Mouse (Mus musculus): ENCODE measurements at regions not wholly inside any gene's neighbourhood (a gene's known extent, or its start where the extent isn't known, plus 50 kb on each side); places are given as distances from the start of the nearest gene placed in this dataset.
A peak's percentile ranks its signal among the peaks of the same experiment; 100 is the strongest.

GRCm38 (mm10) chr2:59406976-59407375 is 77.5 kb upstream of the Dapl1 start:
- no peak for ATAC-seq (ENCODE audit: low FRiP score)
- peaks cover 3% of the 10 kb centered on the region; the same call in 1 of the 2 replicates for H3K4me1 ChIP-seq
- H3K9me3 ChIP-seq (replicated peaks): no peaks in the 10 kb centered on the region
- H3K27me3 ChIP-seq (replicated peaks): no peaks in the 10 kb centered on the region
- no peak overlapping the region for H3K9ac ChIP-seq (replicated peaks)
- peak overlapping the region; percentile 46 for H3K27ac ChIP-seq (replicated peaks)
- no peak overlapping the region for H3K4me2 ChIP-seq
- no peak overlapping the region for H3K4me3 ChIP-seq (replicated peaks)
- WGBS: 73% methylated on average over 3 of the region's 3 CpGs
- no peaks in the 10 kb centered on the region for H3K36me3 ChIP-seq

- Histone ChIP-seq H3K9ac (replicated peaks) (no peak overlapping the region), H3K4me3 (replicated peaks) (no peak overlapping the region), H3K9me3 (replicated peaks) (no peaks in the 10 kb centered on the region), H3K4me2 (no peak overlapping the region), H3K27ac (replicated peaks) (peak overlapping the region; percentile 46), H3K27me3 (replicated peaks) (no peaks in the 10 kb centered on the region), H3K36me3 (no peaks in the 10 kb centered on the region), H3K4me1 (no peaks in the 10 kb centered on the region)
- WGBS: 54% methylated on average over 13 of the region's 13 CpGs
- peak; percentile 82 for ATAC-seq (ENCODE audit: low FRiP score)
Measured at GRCm38 (mm10) chr2:59407512-59407988, 76.9 kb upstream of the Dapl1 start.

- no peak for ATAC-seq (ENCODE audit: low FRiP score)
- Histone ChIP-seq H3K36me3 (no peaks in the 10 kb centered on the region), H3K27ac (replicated peaks) (0 out of 2 replicates have a peak overlapping the region, but pooled peaks have one; percentile 43)
Measured at GRCm38 (mm10) chr2:59408040-59408587, 76.3 kb upstream of the Dapl1 start.

GRCm38 (mm10) chr2:59414612-59415011 is 69.8 kb upstream of the Dapl1 start:
- 58% methylated on average over 9 of the region's 9 CpGs for WGBS
- no peaks in the 10 kb centered on the region for H3K9me3 ChIP-seq (replicated peaks)
- no peaks in the 10 kb centered on the region for H3K27me3 ChIP-seq (replicated peaks)
- H3K4me3 ChIP-seq (replicated peaks): no peak overlapping the region
- peak overlapping the region; percentile 27 for H3K4me2 ChIP-seq
- no peak for ATAC-seq (ENCODE audit: low FRiP score)
- H3K9ac ChIP-seq (replicated peaks): no peak overlapping the region
- peaks cover 23% of the 10 kb centered on the region for H3K4me1 ChIP-seq
- H3K27ac ChIP-seq (replicated peaks): no peak overlapping the region
- no peaks in the 10 kb centered on the region for H3K36me3 ChIP-seq

More at GRCm38 (mm10) chr2:59408040-59408587, 76.3 kb upstream of the Dapl1 start:
- no peaks in the 10 kb centered on the region for H3K4me1 ChIP-seq
- no peak overlapping the region for H3K4me2 ChIP-seq
- no peaks in the 10 kb centered on the region for H3K9me3 ChIP-seq (replicated peaks)
- WGBS: 71% methylated on average over 10 of the region's 10 CpGs
- H3K27me3 ChIP-seq (replicated peaks): no peaks in the 10 kb centered on the region
- H3K9ac ChIP-seq (replicated peaks): no peak overlapping the region
- H3K4me3 ChIP-seq (replicated peaks): no peak overlapping the region

GRCm38 (mm10) chr2:59416491-59417195 is 67.8 kb upstream of the Dapl1 start:
- peaks cover 23% of the 10 kb centered on the region for H3K4me1 ChIP-seq
- no peak overlapping the region for H3K4me3 ChIP-seq (replicated peaks)
- H3K9me3 ChIP-seq (replicated peaks): no peaks in the 10 kb centered on the region
- H3K27ac ChIP-seq (replicated peaks): peak overlapping the region; percentile 41
- ATAC-seq (ENCODE audit: low FRiP score): 0 out of 2 replicates have a peak, but pooled peaks have one; percentile 42
- H3K27me3 ChIP-seq (replicated peaks): no peaks in the 10 kb centered on the region
- no peaks in the 10 kb centered on the region for H3K36me3 ChIP-seq
- no peak overlapping the region for H3K4me2 ChIP-seq
- H3K9ac ChIP-seq (replicated peaks): no peak overlapping the region
- WGBS: 52% methylated on average over 8 of the region's 8 CpGs

GRCm38 (mm10) chr2:59417384-59417955 is 67.0 kb upstream of the Dapl1 start:
- 53% methylated on average over 11 of the region's 11 CpGs for WGBS
- Histone ChIP-seq H3K4me3 (replicated peaks) (no peak overlapping the region), H3K9ac (replicated peaks) (no peak overlapping the region), H3K36me3 (no peaks in the 10 kb centered on the region), H3K4me1 (peaks cover 23% of the 10 kb centered on the region), H3K27ac (replicated peaks) (0 out of 2 replicates have a peak overlapping the region, but pooled peaks have one; percentile 0), H3K9me3 (replicated peaks) (no peaks in the 10 kb centered on the region), H3K4me2 (no peak overlapping the region), H3K27me3 (replicated peaks) (no peaks in the 10 kb centered on the region)
- peak; percentile 35; the same call in 1 of the 2 replicates for ATAC-seq (ENCODE audit: low FRiP score)

GRCm38 (mm10) chr2:59420496-59420895 is 64.0 kb upstream of the Dapl1 start:
- WGBS: 65% methylated on average over 5 of the region's 5 CpGs
- Histone ChIP-seq H3K4me1 (peaks cover 23% of the 10 kb centered on the region), H3K9ac (replicated peaks) (no peak overlapping the region), H3K4me3 (replicated peaks) (no peak overlapping the region), H3K36me3 (no peaks in the 10 kb centered on the region), H3K27ac (replicated peaks) (no peak overlapping the region), H3K9me3 (replicated peaks) (no peaks in the 10 kb centered on the region), H3K27me3 (replicated peaks) (no peaks in the 10 kb centered on the region), H3K4me2 (no peak overlapping the region)
- ATAC-seq (ENCODE audit: low FRiP score): no peak

- Histone ChIP-seq H3K4me1 (peaks cover 3% of the 10 kb centered on the region), H3K4me2 (no peak overlapping the region), H3K4me3 (replicated peaks) (no peak overlapping the region), H3K9ac (replicated peaks) (no peak overlapping the region), H3K36me3 (no peaks in the 10 kb centered on the region), H3K9me3 (replicated peaks) (no peaks in the 10 kb centered on the region), H3K27ac (replicated peaks) (no peak overlapping the region), H3K27me3 (replicated peaks) (no peaks in the 10 kb centered on the region)
- no peak for ATAC-seq (ENCODE audit: low FRiP score)
- WGBS: 65% methylated on average over 10 of the region's 10 CpGs
Measured at GRCm38 (mm10) chr2:59422291-59423242, 61.9 kb upstream of the Dapl1 start.

GRCm38 (mm10) chr2:59424205-59424604 is 60.2 kb upstream of the Dapl1 start:
- Histone ChIP-seq H3K4me1 (no peaks in the 10 kb centered on the region), H3K9ac (replicated peaks) (no peak overlapping the region), H3K4me3 (replicated peaks) (no peak overlapping the region), H3K27me3 (replicated peaks) (no peaks in the 10 kb centered on the region), H3K36me3 (no peaks in the 10 kb centered on the region), H3K9me3 (replicated peaks) (no peaks in the 10 kb centered on the region), H3K4me2 (no peak overlapping the region), H3K27ac (replicated peaks) (no peak overlapping the region)
- WGBS: 80% methylated on average over 2 of the region's 2 CpGs
- ATAC-seq (ENCODE audit: low FRiP score): no peak

- Histone ChIP-seq H3K9ac (replicated peaks) (no peak overlapping the region), H3K4me1 (no peaks in the 10 kb centered on the region), H3K27ac (replicated peaks) (no peak overlapping the region), H3K4me3 (replicated peaks) (no peak overlapping the region), H3K36me3 (no peaks in the 10 kb centered on the region), H3K9me3 (replicated peaks) (no peaks in the 10 kb centered on the region), H3K4me2 (no peak overlapping the region), H3K27me3 (replicated peaks) (no peaks in the 10 kb centered on the region)
- 51% methylated on average over 5 of the region's 5 CpGs for WGBS
- ATAC-seq (ENCODE audit: low FRiP score): peak; percentile 76
Measured at GRCm38 (mm10) chr2:59424729-59425128, 59.7 kb upstream of the Dapl1 start.

GRCm38 (mm10) chr2:59425876-59426275 is 58.6 kb upstream of the Dapl1 start:
- H3K9me3 ChIP-seq (replicated peaks): no peaks in the 10 kb centered on the region
- H3K4me2 ChIP-seq: no peak overlapping the region
- no peaks in the 10 kb centered on the region for H3K36me3 ChIP-seq
- no peak overlapping the region for H3K27ac ChIP-seq (replicated peaks)
- no peak for ATAC-seq (ENCODE audit: low FRiP score)
- H3K27me3 ChIP-seq (replicated peaks): no peaks in the 10 kb centered on the region
- H3K4me3 ChIP-seq (replicated peaks): no peak overlapping the region
- H3K4me1 ChIP-seq: no peaks in the 10 kb centered on the region
- 90% methylated on average over 4 of the region's 4 CpGs for WGBS
- H3K9ac ChIP-seq (replicated peaks): no peak overlapping the region

All from neural tube, embryonic 15.5 days (tissue).